Mouse (Mus musculus): Measurements from ENCODE around the gene Slc5a4b.
"Not testable (repeated sequence)": the region's sequence is repeated elsewhere in the genome, so short reads cannot be mapped to it uniquely, and the experiment has no call there.

Gene Slc5a4b

DNA sequence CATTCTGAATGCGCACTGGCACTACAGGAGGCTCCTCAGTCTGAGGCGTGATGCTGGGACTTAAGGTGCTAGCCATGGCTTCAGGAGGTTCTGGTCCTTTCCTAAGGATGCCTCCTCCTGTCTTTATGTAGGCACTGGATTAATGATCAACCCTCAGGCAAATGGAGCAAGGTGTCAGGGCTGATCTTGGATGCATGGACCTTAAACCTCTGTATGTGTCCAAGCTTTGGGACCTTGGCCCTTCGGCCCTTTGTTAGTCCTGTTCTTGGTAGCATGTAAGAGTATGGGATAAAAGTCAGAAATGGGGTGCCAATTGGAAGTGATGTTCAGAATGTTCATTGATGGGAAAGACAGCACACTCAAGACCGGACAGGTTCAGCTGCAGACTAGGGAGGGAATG is at the start of gene Slc5a4b:
Slc5a4b (minus strand) TSS at position 101 of the 400 bp plus-strand sequence.
- DNase-seq (ENCODE audit: low spot score in 2 of 2): no peak

DNA sequence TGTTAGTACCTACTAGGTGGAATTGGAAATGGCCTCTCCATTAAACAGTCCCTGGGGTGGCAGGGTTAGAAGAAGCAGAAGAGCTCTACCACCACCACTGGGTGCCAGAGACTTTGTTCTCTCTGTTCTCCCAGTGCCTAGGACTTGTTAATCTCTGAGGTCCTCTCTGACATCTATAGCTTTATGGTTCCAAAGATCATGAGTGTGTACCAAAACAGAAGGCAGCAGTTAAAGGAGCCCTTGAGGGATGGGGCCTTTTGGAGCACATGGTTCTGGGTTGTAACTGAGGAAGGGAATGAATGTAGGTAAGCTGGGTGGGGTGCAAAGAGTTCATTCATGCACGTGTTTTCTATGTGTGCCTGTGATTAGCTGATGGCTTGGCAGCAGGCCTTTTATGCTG is 47.2 kb upstream of the Slc5a4b start:
- no peak for DNase-seq (ENCODE audit: low spot score in 2 of 2)

DNA sequence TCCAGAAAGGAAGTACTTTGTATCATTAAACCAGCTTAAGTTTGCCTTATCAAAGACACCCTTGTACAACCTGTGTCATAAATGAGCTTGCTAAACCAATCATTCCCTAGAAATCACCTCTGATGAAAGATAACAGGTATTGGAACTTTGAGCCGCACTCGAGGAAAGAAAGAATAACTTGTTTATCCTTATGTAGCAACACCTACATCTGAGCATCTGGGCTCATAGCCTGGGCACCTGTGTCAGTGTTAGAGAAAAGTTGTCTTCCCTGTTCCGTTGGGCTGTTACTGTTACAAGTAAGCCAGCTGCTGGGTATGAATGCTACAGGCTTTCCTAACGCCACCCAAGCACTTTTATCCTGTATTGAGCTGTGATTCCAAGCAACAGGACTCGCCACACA is 46.8 kb upstream of the Slc5a4b start:
- DNase-seq (ENCODE audit: low spot score in 2 of 2): no peak

DNA sequence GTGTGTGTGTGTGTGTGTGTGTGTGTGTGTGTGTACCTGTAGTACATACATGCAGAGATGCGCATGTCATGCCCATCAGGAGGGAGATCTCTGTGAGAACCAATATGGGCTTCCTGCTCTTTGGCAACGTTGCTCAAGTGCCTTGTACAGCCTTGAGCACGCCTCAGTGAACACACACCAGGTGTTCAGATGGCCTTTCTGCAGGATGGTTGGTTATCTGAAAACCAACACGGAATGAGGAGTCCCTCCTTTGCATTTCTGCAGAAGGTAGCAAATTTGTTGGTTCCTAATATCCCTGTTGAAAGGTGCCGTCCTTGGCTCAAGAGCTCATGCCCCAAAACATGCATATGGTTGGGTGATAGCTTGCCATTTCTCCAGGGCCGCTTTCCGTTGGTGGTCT is 45.1 kb upstream of the Slc5a4b start:
- no peak for DNase-seq (ENCODE audit: low spot score in 2 of 2)

DNA sequence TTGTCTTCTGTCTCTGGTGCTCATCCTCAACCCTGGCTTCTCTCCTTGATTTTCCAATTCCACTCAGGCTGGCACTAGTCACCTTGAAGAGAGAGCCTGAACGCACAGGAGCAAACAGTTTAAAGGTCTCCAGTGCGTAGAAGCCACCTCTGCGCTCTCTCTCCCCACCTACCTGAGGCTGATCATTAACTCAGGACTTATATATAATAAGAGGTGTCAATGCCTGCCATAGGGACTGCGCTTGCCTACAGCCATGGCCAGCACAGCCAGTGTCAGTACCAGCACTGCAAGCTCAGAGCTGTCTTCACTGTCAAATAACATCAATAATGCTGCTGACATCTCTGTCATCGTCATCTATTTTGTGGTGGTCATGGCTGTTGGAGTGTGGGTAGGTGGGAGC is 36.5 kb upstream of the Slc5a4b start, which contains the start of gene Slc5a4a:
Slc5a4a (plus strand) TSS at position 174 of the 400 bp plus-strand sequence.
- DNase-seq (ENCODE audit: low spot score in 2 of 2): no peak

DNA sequence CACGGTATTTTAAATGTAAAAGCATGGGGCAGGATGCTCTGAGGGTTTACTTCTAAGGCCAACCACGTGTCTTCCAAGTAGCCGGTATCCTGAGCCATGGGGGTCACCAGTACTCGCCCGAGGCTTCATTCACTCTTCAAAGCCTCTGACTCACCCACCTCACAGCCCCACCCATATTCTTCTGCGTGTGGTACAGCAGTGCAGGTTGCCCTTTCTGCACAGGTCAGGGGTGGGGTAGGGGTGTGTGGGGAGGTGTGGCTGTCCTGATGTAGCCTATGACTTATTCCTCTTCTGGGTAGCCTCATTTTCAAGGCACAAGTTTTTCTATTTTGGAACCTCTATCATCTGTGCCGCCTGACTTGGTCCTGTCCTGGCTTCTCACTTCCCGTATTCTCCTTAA is 36.1 kb upstream of the Slc5a4b start:
- DNase-seq (ENCODE audit: low spot score in 2 of 2): no peak

DNA sequence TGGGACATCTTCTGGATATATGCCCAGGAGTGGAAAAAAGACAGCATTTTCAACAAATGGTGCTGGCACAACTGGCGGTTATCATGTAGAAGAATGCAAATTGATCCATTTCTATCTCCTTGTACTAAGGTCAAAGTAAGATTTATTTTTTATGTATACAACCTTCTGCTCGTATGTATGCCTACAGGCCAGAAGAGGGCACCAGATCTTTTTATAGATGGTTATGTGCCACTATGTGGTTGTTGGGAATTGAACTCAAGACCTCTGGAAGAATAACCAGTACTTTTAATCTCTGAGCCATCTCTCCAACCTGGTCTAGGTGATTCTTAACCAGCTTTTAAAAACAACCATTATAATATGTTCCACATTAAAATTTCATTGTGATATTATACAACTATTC is 25.6 kb upstream of the Slc5a4b start:
- DNase-seq (ENCODE audit: low spot score in 2 of 2): no peak

DNA sequence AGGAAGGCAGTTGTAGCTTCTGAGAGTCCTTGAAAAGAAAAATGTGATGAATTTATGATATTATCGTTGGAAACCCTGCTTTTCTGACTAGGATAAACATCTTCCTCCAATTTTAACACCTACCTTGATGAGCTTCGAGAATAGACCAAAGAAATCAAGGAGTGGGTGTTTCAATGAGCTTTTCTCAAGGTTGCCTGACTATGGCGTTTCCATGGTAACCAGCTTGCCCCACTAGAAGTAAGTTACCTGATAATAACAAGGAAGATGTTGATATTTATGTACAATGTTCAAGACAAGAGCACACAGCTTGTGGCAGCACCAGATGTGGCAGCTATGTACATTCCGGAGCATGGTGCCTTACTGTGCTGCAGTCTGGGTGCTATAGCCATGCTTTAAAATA is 21.7 kb upstream of the Slc5a4b start:
- no peak for DNase-seq (ENCODE audit: low spot score in 2 of 2)

DNA sequence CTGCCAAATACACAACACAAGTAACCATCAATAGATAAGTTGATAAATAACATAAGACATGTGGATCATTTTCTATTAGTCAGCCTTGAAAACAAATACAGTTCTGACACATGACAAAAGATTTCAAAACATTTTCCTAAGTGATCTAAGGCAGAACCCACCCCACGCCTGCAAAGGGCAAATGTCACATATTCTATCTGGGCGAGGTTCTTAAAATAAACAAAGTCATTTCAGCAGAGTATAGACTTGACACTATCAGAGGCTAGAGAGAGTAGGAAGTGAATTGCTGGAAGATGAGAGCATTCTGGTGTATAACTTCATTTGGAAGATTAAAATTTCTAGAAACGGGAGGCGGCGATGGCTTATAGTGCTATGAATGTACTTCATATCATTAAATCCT is 10.7 kb upstream of the Slc5a4b start:
- no peak for DNase-seq (ENCODE audit: low spot score in 2 of 2)

DNA sequence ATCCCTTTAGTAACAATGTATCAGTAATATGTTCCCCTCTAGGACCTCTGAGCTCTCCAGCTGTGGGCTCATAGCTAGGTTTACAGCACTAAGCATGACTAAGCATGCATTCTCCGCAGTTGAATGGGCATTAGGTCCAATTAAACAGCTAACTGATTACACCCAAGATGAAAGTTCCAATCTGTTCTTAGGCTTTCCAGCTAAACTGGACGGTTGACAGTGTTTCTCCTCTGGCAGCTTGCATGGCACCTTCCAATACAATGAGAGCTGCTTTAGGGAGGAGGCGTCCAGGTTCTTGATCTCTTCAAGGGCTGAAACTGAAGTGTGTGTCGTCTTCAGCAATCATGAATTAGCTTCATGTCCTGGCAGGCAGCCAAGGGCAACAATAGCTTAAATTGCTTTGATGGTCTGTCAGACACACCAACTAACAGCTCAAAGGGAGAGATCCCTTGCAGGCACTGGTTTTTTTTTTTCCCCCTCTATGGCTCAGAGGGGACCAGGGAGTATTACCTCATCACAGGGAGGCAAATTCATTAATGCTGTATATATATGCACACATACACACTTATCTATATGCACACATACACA is 9.5 kb upstream of the Slc5a4b start:
- no peak for DNase-seq (ENCODE audit: low spot score in 2 of 2)

DNA sequence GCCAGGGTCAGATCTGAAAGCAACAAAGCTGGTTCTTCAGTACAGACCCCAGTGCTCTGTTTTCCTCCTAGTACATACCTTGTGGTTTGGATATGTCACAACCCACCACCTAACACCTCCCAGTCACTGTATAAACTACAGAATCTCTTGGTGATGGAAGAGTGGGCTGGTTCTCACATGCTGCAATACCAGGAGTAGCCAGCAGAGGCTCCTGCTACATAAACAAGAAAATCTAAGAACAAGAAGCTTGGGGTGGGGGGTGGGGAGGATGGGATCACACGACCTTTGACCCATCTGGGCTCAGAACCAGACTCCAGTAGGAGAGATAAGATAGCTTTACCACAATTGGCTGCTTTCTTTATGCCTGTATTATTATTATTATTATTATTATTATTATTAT is 8.0 kb upstream of the Slc5a4b start:
- DNase-seq (ENCODE audit: low spot score in 2 of 2): peak in 1 of 2 experiments; percentile 8

DNA sequence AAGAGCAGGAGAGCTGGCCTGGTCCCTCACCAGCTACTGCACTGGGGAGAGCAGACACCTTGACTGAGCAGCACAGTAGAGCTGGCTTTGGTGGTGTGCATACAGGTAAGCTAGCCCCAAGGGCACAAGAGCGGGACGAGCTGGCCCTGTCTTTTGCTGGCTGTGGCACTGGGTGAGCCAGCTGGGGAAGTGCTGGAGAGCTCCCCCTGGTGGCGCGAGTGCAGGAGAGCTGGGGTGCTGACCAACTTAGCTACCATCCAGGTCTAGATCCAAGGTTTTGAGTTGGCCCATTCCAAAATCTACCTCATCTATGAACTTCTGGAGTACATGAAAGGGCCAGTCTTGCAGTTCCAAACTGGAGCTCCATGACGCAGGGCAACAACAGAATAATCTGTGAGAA is 7.2 kb upstream of the Slc5a4b start:
- peak in 1 of 2 experiments; percentile 36 for DNase-seq (ENCODE audit: low spot score in 2 of 2)

DNA sequence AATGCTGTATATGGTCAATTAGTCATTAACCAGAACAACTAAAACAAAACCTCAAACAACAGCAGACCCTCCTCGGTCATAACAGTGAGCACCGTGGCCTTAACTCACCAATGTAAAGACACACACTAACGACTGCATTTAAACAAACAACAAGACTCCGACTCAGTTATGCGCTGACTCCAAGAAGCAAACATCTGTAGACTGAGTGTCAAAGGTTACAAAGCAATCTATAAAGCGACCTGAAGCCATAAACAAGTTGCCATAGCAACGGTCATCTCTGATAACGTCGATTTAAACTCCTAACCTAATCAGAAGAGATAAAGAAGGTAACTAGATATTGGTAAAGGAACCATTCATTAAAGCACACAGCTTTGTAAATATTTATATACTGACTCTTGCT is 13.4 kb downstream of the Slc5a4b start:
- no peak for DNase-seq (ENCODE audit: low spot score in 2 of 2)

DNA sequence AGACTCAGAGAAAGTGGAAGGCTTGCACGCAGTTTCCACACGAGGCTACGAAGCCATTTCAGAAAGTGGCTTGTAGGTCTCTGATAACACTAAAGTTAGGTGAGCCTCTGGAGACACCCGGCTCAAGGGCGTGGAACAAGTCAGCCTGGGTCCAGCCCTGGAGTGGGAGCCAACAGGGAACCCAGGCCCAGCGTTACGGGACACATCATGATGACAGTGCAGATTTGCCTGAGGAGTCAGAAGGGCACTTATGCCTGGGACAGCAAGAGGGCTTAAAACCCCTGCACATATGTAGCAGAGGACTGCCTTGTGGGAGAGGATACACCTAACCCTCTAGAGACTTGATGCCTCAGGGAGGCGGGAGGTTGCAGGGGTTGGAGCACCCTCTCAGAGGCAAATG is 14.2 kb downstream of the Slc5a4b start:
- no peak for DNase-seq (ENCODE audit: low spot score in 2 of 2)

DNA sequence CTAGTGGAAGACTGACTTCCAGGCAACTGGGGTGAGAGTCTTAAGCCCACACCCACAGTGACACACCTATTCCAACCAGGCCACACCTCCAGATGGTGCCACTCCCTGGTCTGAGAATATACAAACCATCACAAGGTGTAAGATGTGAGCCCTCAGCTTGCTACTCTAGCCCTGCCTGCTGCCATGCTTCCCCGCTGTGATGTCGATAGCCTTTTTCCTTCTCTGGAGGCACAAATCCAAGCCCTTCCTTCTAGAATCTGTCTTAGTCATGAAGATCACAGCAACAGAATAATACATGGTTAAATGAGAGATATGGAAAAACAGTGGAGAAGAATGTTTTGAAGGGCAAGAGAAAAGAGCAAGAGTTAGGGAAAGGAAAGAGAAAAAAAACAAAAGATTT is 33.8 kb downstream of the Slc5a4b start:
- not testable (repeated sequence) for DNase-seq (ENCODE audit: low spot score in 2 of 2)

DNA sequence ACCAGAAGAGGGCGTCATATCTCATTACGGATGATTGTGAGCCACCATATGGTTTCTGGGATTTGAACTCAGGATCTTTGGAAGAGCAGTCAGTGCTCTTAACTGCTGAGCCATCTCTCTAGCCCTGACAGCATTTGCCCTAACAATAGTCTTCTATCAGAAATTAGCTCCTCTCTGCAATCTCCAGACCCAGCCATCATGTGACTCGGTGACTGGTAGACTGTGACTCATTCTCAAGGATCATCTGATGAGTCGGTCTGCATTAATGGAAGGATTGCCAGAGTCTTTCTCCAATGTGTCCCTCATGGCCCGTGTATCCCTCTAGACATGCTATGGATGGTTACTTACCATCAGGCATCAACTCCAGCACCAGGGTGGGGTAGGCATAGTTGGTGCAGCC is 38.7 kb downstream of the Slc5a4b start:
- DNase-seq (ENCODE audit: low spot score in 2 of 2): not testable (repeated sequence)

DNA sequence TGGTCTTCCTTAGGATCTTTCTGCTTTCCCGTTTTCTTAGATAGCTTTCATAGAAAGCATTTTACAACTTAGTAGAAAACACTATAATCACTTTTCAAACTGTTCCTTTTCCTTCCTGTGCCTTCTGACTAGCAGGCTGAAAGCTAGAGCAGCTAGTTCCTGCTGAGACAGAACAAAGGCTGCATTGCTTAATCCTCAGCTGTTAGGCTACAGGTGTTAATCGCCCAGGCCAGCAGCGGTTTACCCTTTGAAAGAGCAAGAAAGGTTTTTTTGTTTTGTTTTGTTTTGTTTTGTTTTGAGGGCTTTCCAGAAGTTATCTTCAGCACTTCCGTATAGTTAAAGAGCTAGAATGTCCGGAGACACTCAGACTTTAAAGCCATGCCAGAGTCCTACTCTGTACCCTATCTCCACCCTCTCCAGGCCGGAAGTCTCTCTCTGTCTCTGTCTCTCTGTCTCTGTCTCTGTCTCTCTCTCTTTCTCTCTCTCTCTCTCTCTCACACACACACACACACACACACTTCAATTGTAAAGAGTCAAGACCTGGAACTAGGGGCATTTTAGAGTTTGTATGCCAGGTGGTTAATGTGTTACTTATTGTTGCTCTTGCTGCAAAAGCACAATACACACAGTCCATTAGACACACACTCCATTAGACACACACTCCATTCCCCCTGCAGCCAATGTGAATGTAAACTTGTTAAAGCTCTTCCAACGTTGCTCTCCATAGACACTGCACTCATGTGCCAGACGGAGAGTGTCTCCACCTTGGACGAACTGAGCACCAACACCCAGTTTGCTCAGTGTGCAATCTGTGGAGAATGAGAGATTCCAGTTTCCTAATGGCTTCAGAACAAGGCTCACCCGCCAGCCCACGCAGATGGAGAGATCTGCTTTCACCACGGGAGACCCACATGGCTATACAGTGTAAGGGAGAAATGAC is 42.8 kb downstream of the Slc5a4b start:
- DNase-seq (ENCODE audit: low spot score in 2 of 2): no peak

DNA sequence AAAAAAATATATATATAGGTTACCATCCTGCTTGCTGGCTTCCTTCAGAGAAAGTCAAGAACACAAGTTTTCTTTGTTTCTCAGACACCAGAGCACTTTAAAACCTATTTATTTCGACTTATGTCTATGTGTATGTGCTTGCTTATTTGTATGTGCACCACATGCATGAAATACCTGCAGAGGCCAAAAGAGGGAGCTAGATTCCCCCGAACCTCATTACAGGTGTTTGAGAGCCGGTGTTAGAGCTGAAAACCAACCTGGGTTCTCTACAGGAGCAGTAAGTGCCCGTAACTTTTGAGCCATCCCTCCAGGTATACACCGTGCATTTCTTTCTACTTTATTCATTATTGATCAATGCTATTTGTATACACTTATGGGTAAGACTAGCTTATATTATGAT is 48.3 kb downstream of the Slc5a4b start:
- DNase-seq (ENCODE audit: low spot score in 2 of 2): no peak

DNA sequence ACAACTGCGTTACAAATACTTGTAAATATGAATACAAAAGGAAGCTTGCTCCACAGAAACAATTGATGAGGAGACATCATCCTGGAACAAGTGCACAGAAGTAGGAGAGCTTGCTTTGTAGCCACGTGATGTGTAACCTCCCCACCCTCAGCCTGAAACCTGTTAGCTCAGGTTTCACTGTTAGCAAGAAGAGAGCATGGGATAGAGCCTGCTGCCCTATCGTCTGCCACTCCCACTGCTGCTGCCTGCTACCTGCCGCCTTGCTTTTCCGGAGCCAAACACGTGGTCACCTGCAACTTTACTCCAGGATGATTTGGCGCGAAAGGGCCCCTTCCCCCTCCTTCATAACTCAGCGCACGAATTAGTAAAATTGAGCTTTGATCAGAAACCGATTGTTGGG is 58.9 kb downstream of the Slc5a4b start:
- DNase-seq (ENCODE audit: low spot score in 2 of 2): no peak

DNA sequence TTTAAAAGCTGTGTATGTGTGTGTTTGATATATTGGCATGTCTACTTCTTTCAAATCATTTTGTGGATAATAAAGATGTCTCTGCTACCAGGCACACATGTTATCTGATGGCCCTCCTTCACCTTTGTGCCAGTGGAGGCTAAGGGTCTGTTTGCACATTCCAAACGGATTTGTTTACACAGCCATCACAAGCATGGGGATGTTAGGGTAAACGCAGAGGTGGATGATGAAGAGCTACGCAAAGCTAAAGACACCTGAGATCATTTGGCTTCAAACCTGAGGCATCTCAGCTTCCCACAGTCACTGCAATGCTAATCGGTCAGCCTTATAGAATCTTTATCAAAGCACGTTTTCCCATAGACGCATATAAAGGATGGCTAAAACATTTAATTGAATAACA is 61.8 kb downstream of the Slc5a4b start:
- DNase-seq (ENCODE audit: low spot score in 2 of 2): no peak

DNA sequence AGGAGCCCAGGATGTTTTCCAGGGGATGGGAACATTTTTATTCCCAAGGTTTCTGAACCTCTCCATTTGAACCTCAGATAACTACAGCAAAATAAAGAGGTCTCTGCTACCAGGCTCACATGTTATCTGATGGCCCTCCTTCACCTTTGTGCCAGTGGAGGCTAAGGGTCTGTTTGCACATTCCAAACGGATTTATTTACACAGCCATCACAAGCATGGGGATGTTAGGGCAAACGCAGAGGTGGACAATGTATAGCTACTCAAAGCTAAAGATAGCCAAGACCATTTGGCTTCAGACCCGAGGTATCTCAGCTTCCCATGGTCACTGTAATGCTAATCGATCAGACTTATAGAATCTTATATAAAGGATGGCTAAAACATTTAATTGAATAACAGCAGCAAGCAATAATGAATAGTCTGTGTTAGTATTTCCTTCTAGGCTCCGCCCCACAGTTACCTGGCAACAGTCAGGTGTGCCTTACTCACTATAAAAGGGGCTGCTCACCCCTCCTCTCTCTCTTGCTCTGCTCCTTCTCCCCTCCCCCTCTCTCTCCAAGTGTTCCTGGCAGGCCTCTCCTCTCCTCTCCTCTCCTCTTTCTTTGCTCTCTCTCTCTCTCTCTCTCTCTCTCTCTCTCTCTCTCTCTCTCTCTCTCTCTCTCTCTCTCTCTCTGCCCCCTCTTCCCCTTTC is 63.4 kb downstream of the Slc5a4b start:
- no peak for DNase-seq (ENCODE audit: low spot score in 2 of 2)

DNA sequence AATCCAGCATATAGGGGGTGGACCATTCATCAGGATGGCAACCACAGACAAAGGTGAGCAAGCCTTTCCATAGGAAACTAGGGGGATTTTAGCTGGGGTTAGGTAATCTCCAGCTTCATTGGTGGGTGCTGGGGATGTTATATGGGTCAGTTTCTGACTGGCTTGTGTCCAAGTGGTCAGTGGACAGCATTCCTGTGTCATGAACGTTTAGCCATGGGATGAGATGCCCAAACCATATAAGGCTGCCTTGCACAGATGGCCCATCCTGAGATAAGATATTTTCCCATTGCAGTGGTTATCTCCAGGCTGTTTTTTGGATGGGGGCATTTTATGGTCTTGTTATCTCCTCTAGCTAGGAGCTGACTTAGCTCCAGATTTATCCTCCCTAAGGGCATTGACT is 64.0 kb downstream of the Slc5a4b start:
- DNase-seq (ENCODE audit: low spot score in 2 of 2): no peak

DNA sequence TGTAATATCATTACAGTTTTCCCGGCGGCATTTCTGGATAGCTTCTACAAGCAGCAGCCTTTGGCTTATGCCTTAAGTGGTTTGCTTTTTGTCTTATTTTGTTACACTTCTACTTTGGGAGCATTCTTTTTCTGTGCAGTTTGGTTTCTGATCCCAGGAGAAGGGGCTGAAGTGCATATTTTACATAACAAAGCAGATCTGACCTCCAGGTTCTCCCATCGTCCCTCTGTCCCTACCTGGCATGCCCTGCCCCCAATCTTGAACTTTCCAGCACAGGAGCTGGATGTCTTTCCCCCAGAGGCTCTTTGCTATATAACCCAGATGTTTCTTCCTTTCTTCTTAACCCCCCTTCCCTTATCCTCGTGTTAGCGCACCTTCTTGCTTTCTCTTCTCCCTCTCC is 65.4 kb downstream of the Slc5a4b start:
- DNase-seq (ENCODE audit: low spot score in 2 of 2): no peak
